Mouse (Mus musculus): ENCODE measurements around the gene Cfap43.

DNA sequence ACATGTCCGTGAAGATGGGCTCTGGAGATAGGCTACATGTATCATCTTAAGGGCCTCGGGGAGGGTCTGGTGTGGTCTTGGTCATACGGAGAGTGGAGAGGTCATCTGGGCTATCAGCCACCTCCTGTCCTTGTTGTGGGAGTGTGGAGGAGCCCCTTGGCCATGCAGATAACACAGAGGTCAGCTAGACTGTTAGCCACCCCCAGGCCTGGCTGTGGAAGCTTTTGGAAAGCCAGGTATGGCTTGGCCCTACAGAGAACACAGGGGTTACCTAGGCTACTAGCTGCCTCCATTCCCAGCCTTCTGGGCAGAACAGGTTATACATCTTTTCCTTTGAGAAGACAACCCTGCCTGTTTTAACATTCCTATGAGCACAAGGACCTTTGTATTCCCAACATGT is 56.5 kb downstream of the Cfap43 start:
- TF ChIP-seq CTCF (IDR thresholded peaks at IDR 0.05; ENCODE audit: low read depth, low read length) (no peak), POLR2A (IDR thresholded peaks at IDR 0.05; ENCODE audit: extremely low read depth, insufficient read depth, low read length) (no peak)

Data from liver, adult 2 months (tissue).